Mouse (Mus musculus) kidney, embryonic 16.5 days (tissue): ENCODE measurements around the gene Vgll4. TPM values are rescaled to one million over a fixed set of nuclear protein-coding genes. Genes with fewer than 3 reads are reported as not detected.
"Not testable (repeated sequence)": the region's sequence is repeated elsewhere in the genome, so short reads cannot be mapped to it uniquely, and the experiment has no call there.

ENCODE experiments used
- ATAC-seq: fragments of 200-750 bp; cut with Nextera tagmentation; 2 replicates; pipeline ENCODE4 v1.8.0; 2017; ENCODE audit warnings: moderate TSS enrichment; ENCODE audit not compliant: low FRiP score, low TSS enrichment
- H3K27ac ChIP-seq: fragments of 300-500 bp; sonication (generic); 2 replicates; pipeline ENCODE4 v1.5.1; 2014; ENCODE audit warnings: low read length
- H3K27me3 ChIP-seq: fragments of 300-500 bp; sonication (generic); 2 replicates; pipeline ENCODE4 v1.6.1; 2014; ENCODE audit warnings: low read length, control low read depth, mixed read lengths; ENCODE audit not compliant: insufficient read depth
- H3K36me3 ChIP-seq: fragments of 300-500 bp; sonication (generic); 2 replicates; pipeline ENCODE4 v1.6.1; 2014; ENCODE audit warnings: low read length, control low read depth, mixed read lengths; ENCODE audit not compliant: insufficient read depth
- H3K4me1 ChIP-seq: fragments of 300-500 bp; sonication (generic); 2 replicates; pipeline ENCODE4 v1.6.1; 2014; ENCODE audit warnings: low read length, control low read depth, mixed read lengths; ENCODE audit not compliant: insufficient read depth
- H3K4me2 ChIP-seq: fragments of 300-500 bp; sonication (generic); replicated peaks from 2 replicates; pipeline ENCODE4 v1.6.1; 2014; ENCODE audit warnings: low read depth, low read length
- H3K4me3 ChIP-seq: fragments of 300-500 bp; sonication (generic); 2 replicates; pipeline ENCODE4 v1.5.1; 2014; ENCODE audit warnings: mild to moderate bottlenecking, low read length
- H3K9ac ChIP-seq: fragments of 300-500 bp; sonication (generic); replicated peaks from 2 replicates; pipeline ENCODE4 v1.6.1; 2014; ENCODE audit warnings: low read length
- H3K9me3 ChIP-seq: fragments of 300-500 bp; sonication (generic); 2 replicates; pipeline ENCODE4 v1.6.1; 2016; ENCODE audit warnings: low read length, control low read depth
- WGBS: fragments of 180-500 bp; shearing (Covaris S2); extraction: QIAGEN DNeasy Blood & Tissue Kit; methylation state at CpG from one replicate; pipeline ENCODE4 v1.1.7; 2014; 5-methylcytosine and 5-hydroxymethylcytosine counted together
- polyA plus RNA-seq: library from polyadenylated mRNA; unstranded; fragments of >200 nt; fragmentation: Nextera tagmentation; extraction: Ambion mirVana; gene quantifications from 2 replicates; pipeline ENCODE4 v1.2.1, GENCODE M21; 2015

Gene Vgll4
- polyA plus RNA-seq, 1 experiment from 2014 or later = 114 TPM

DNA sequence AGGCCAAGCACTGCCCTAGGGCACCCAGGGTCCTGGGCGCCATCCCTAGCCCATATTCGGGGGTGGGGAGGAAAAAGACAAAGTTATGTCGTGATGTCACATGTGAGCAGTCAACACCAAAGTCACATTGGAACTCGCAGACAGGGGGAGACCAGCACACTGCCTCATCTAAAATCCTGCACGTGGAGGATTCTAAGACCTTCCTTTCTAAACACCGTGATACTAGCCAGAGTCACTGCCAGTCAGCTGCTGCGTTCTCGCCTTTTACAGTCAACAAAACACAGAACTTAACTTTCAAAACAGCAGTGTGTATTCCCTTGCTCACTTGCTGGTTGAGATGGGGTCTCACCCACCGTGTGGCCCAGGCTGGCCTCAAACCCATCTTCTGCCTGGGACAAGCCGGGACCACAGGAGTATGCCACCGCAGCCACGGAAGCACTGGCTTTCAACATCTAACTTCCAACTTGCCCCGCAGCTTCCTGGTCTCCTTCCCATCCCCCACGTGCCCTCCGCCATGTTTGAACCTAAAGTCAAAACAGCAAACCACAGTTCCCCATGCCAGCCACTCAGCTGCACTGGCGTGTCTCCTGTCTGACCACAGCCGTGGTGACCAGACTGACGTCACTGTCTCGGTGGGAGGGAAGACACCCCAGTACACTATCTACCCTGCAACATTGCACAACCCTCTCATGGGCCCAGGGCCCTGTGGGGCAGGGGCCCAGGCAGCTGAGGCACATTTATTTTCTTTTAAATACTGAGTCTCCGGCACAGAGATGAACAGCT, 76.2 kb downstream of the Vgll4 start:
- H3K27ac ChIP-seq = no peak overlapping the region
- peaks cover 53% of the 10 kb centered on the region for H3K4me1 ChIP-seq
- ATAC-seq = no peak
- H3K4me2 ChIP-seq = no peak overlapping the region
- 0 out of 2 replicates have a peak overlapping the region, but pooled peaks have one; percentile 17 for H3K9ac ChIP-seq
- H3K27me3 ChIP-seq = no peaks in the 10 kb centered on the region
- no peaks in the 10 kb centered on the region for H3K9me3 ChIP-seq
- H3K4me3 ChIP-seq = no peak overlapping the region
- 72% methylated on average over 20 of the region's 20 CpGs for WGBS
- peaks cover 13% of the 10 kb centered on the region; the same call in 1 of the 2 replicates for H3K36me3 ChIP-seq

GRCm38 (mm10) chr6:114892363-114892762, 77.4 kb downstream of the Vgll4 start:
- Histone ChIP-seq H3K36me3 (peaks cover 13% of the 10 kb centered on the region; the same call in 1 of the 2 replicates), H3K27me3 (no peaks in the 10 kb centered on the region), H3K9me3 (no peaks in the 10 kb centered on the region), H3K4me1 (peaks cover 63% of the 10 kb centered on the region), H3K4me3 (no peak overlapping the region), H3K27ac (peak overlapping the region; percentile 51), H3K4me2 (no peak overlapping the region), H3K9ac (no peak overlapping the region; the same call in 1 of the 2 replicates)
- no peak for ATAC-seq
- WGBS = 39% methylated on average over 6 of the region's 6 CpGs

GRCm38 (mm10) chr6:114891771-114892170, 78.0 kb downstream of the Vgll4 start:
- Histone ChIP-seq H3K9me3 (no peaks in the 10 kb centered on the region), H3K36me3 (peaks cover 9% of the 10 kb centered on the region; the same call in 1 of the 2 replicates), H3K4me2 (no peak overlapping the region), H3K27ac (peak overlapping the region; percentile 51), H3K27me3 (no peaks in the 10 kb centered on the region), H3K9ac (no peak overlapping the region; the same call in 1 of the 2 replicates), H3K4me3 (no peak overlapping the region), H3K4me1 (peaks cover 69% of the 10 kb centered on the region)
- WGBS = 59% methylated on average over 12 of the region's 12 CpGs
- ATAC-seq = no peak

DNA sequence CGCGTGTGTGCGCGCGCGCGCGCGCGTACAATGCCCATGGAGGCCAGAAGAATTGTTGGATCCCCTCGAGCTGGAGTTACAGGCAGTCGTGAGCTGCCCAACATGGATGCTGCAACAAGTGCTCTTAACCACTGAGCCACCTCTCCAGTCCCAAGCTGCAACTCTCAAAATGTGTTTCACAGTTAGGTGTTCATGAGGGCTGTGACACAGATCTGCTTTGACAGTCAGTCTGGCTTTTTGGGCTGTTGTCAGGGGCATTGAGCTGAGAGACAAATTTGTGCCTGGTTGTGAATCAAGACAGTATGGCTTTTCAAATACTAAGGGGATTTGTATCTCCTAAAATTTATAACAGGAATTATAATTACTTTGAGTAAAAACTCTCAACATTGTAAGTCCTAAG, 78.5 kb downstream of the Vgll4 start:
- 93% methylated on average over 12 of the region's 12 CpGs for WGBS
- H3K27ac ChIP-seq = peak overlapping the region; percentile 35; the same call in 1 of the 2 replicates
- H3K9me3 ChIP-seq = no peaks in the 10 kb centered on the region
- H3K4me1 ChIP-seq = peaks cover 73% of the 10 kb centered on the region
- peaks cover 8% of the 10 kb centered on the region; the same call in 1 of the 2 replicates for H3K36me3 ChIP-seq
- no peak overlapping the region for H3K9ac ChIP-seq
- H3K27me3 ChIP-seq = no peaks in the 10 kb centered on the region
- H3K4me2 ChIP-seq = no peak overlapping the region
- no peak for ATAC-seq
- no peak overlapping the region for H3K4me3 ChIP-seq

- Histone ChIP-seq H3K27me3 (no peaks in the 10 kb centered on the region), H3K9me3 (no peaks in the 10 kb centered on the region), H3K27ac (peak overlapping the region; percentile 35; the same call in 1 of the 2 replicates), H3K4me2 (no peak overlapping the region), H3K9ac (0 out of 2 replicates have a peak overlapping the region, but pooled peaks have one; percentile 27), H3K4me1 (peaks cover 73% of the 10 kb centered on the region), H3K36me3 (peaks cover 8% of the 10 kb centered on the region; the same call in 1 of the 2 replicates), H3K4me3 (no peak overlapping the region)
- 56% methylated on average over 19 of the region's 19 CpGs for WGBS
- no peak for ATAC-seq
These were observed 79.2 kb downstream of the Vgll4 start for GRCm38 (mm10) chr6:114890411-114891115.

- not testable (repeated sequence) for H3K27me3 ChIP-seq, H3K4me3 ChIP-seq, H3K9ac ChIP-seq, H3K36me3 ChIP-seq, H3K9me3 ChIP-seq, ATAC-seq, H3K4me2 ChIP-seq
- WGBS = 74% methylated on average over 3 of the region's 3 CpGs
- Histone ChIP-seq H3K27ac (0 out of 2 replicates have a peak overlapping the region, but pooled peaks have one; percentile 35), H3K4me1 (peaks cover 76% of the 10 kb centered on the region)
These were observed 79.8 kb downstream of the Vgll4 start for GRCm38 (mm10) chr6:114889971-114890370.

GRCm38 (mm10) chr6:114888922-114889321, 80.9 kb downstream of the Vgll4 start:
- no peak overlapping the region for H3K4me3 ChIP-seq
- H3K27ac ChIP-seq = peak overlapping the region; percentile 83
- peak overlapping the region; percentile 44 for H3K9ac ChIP-seq
- H3K4me2 ChIP-seq = no peak overlapping the region
- peak; percentile 93 for ATAC-seq
- WGBS = 11% methylated on average over 13 of the region's 13 CpGs
- H3K9me3 ChIP-seq = no peaks in the 10 kb centered on the region
- H3K27me3 ChIP-seq = no peaks in the 10 kb centered on the region
- H3K4me1 ChIP-seq = peaks cover 78% of the 10 kb centered on the region
- H3K36me3 ChIP-seq = peaks cover 7% of the 10 kb centered on the region; the same call in 1 of the 2 replicates

DNA sequence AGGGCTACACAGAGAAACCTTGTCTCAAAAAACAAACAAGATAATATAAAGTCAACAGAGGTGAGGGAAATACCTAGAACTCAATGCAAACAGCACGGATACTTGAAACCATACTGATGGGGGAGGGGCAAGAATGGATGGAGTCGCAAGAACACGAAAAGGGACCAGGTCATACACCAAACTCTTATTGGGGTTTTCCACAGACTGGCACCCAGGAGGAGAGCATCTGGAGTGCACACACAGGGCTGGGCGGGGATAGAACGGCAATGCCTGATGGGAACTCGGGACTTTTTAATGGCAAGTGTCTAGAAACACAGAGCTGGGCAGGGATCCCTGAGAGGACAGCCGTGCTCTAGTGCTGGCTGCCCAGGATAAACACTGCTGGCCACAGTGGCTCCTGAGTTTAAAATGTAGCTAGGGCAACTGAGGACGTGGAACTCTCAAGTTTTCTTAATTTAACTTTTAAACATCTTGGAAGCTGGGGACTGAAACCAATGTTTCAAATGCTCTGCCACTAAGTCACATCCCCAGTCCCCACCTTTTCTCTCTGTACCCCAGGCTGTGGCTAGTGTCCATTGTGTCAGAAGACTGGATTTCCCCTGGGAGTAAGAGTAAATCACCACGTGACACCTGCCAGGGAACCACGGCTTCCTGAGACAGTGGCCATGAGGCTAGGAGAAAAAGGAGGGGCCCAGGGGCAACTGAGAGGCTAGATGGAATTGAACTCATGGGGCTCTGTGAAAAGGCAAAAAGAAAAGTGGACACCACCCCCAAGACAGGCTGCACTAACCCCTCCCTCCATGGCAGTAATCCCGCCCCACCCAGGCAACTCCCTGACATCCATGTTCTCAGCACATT, 83.1 kb downstream of the Vgll4 start:
- H3K4me2 ChIP-seq = no peak overlapping the region
- 51% methylated on average over 11 of the region's 11 CpGs for WGBS
- 0 out of 2 replicates have a peak overlapping the region, but pooled peaks have one; percentile 15 for H3K9ac ChIP-seq
- peaks cover 78% of the 10 kb centered on the region for H3K4me1 ChIP-seq
- no peak overlapping the region for H3K4me3 ChIP-seq
- H3K9me3 ChIP-seq = no peaks in the 10 kb centered on the region
- H3K27me3 ChIP-seq = no peaks in the 10 kb centered on the region
- H3K27ac ChIP-seq = peak overlapping the region; percentile 21
- H3K36me3 ChIP-seq = peaks cover 7% of the 10 kb centered on the region; the same call in 1 of the 2 replicates
- ATAC-seq = no peak

GRCm38 (mm10) chr6:114886012-114886411, 83.8 kb downstream of the Vgll4 start:
- Histone ChIP-seq H3K27me3 (no peaks in the 10 kb centered on the region), H3K4me3 (no peak overlapping the region), H3K9me3 (no peaks in the 10 kb centered on the region), H3K4me1 (peaks cover 77% of the 10 kb centered on the region), H3K36me3 (peaks cover 7% of the 10 kb centered on the region; the same call in 1 of the 2 replicates), H3K27ac (no peak overlapping the region), H3K9ac (no peak overlapping the region), H3K4me2 (no peak overlapping the region)
- WGBS = 82% methylated on average over 6 of the region's 6 CpGs
- no peak for ATAC-seq
